Mouse (Mus musculus) erythroblast, embryonic 14.5 days (primary cell): ENCODE measurements around the gene Gps1.

Experiments used
- GATA1 ChIP-seq: IDR thresholded peaks from 2 replicates; pipeline ENCODE4 v1.6.1; 2012; ENCODE audit warnings: low read length, inconsistent platforms, mixed read lengths
- TAL1 ChIP-seq: IDR thresholded peaks from 3 replicates; pipeline ENCODE4 v1.6.1; 2012; ENCODE audit warnings: low read length, inconsistent platforms, mixed read lengths

GRCm38 (mm10) chr11:120768206-120768605 is 15.9 kb upstream of the Gps1 start:
- TF ChIP-seq TAL1 (no peak), GATA1 (no peak)
